Mouse (Mus musculus) embryonic facial prominence, embryonic 14.5 days (tissue): ENCODE results near the gene Rhbdd2. TPM values are rescaled to one million over a fixed set of nuclear protein-coding genes. Genes with fewer than 3 reads are reported as not detected.
"Not testable (repeated sequence)": the region's sequence is repeated elsewhere in the genome, so short reads cannot be mapped to it uniquely, and the experiment has no call there.

Source experiments
- ATAC-seq: fragments of 200-750 bp; cut with Nextera tagmentation; 2 replicates; pipeline ENCODE4 v1.8.0; 2017; ENCODE audit warnings: low read depth, moderate number of reproducible peaks, moderate TSS enrichment
- DNase-seq: peaks from one replicate; pipeline ENCODE4 v3.0.0-alpha.2; 2015; ENCODE audit warnings: low spot score
- H3K27ac ChIP-seq: fragments of 300-500 bp; sonication (generic); replicated peaks from 2 replicates; pipeline ENCODE4 v1.5.1; 2014; ENCODE audit warnings: low read depth, mild to moderate bottlenecking, low read length, moderate library complexity
- H3K27me3 ChIP-seq: fragments of 300-500 bp; sonication (generic); replicated peaks from 2 replicates; pipeline ENCODE4 v1.6.1; 2014; ENCODE audit warnings: low read length; ENCODE audit not compliant: control insufficient read depth, insufficient read depth
- H3K36me3 ChIP-seq: fragments of 300-500 bp; sonication (generic); 2 replicates; pipeline ENCODE4 v1.6.1; 2014; ENCODE audit warnings: low read length, mixed read lengths; ENCODE audit not compliant: control insufficient read depth, insufficient read depth
- H3K4me1 ChIP-seq: fragments of 300-500 bp; sonication (generic); 2 replicates; pipeline ENCODE4 v1.6.1; 2014; ENCODE audit warnings: antibody characterized with exemption, low read length; ENCODE audit not compliant: control insufficient read depth, insufficient read depth
- H3K4me2 ChIP-seq: fragments of 300-500 bp; sonication (generic); 2 replicates; pipeline ENCODE4 v1.6.1; 2014; ENCODE audit warnings: low read depth, mild to moderate bottlenecking, low read length, moderate library complexity, mixed read lengths
- H3K4me3 ChIP-seq: fragments of 300-500 bp; sonication (generic); 2 replicates; pipeline ENCODE4 v1.5.1; 2014; ENCODE audit warnings: low read depth, mild to moderate bottlenecking, low read length
- H3K9ac ChIP-seq: fragments of 300-500 bp; sonication (generic); 2 replicates; pipeline ENCODE4 v1.6.1; 2014; ENCODE audit warnings: low read depth, mild to moderate bottlenecking, low read length, moderate library complexity, mixed read lengths
- H3K9me3 ChIP-seq: fragments of 300-500 bp; sonication (generic); 2 replicates; pipeline ENCODE4 v1.6.1; 2016; ENCODE audit warnings: low read length; ENCODE audit not compliant: control insufficient read depth
- WGBS: fragments of 180-500 bp; shearing (Covaris S2); extraction: QIAGEN DNeasy Blood & Tissue Kit; methylation state at CpG from one replicate; pipeline ENCODE4 v1.1.7; 2014; 5-methylcytosine and 5-hydroxymethylcytosine counted together
- polyA plus RNA-seq: library from polyadenylated mRNA; unstranded; fragments of >200 nt; fragmentation: Nextera tagmentation; extraction: Ambion mirVana; gene quantifications from 2 replicates; pipeline ENCODE4 v1.2.1, GENCODE M21; 2014

Rhbdd2 gene
- polyA plus RNA-seq = 37.1 and 44.2 TPM in 2 replicates

GRCm38 (mm10) chr5:135632117-135632796, at the start of gene Rhbdd2:
Gene Rhbdd2, plus strand, starts transcription at chr5:135632618.
- peak within 1 kb of the TSS; percentile 69 for H3K4me3 ChIP-seq
- WGBS = 25% methylated on average over 14 of the region's 30 CpGs
- H3K9me3 ChIP-seq = no peaks in the 10 kb centered on the region
- DNase-seq (peak; percentile 99), ATAC-seq (peak; percentile 100)
- H3K4me2 ChIP-seq = peak within 1 kb of the TSS; percentile 63
- peak within 1 kb of the TSS; percentile 74 for H3K27ac ChIP-seq
- peak within 1 kb of the TSS; percentile 83 for H3K9ac ChIP-seq
- no peaks in the 10 kb centered on the region for H3K27me3 ChIP-seq
- H3K36me3 ChIP-seq = peaks cover 24% of the 10 kb centered on the region
- peaks cover 5% of the 10 kb centered on the region for H3K4me1 ChIP-seq

DNA sequence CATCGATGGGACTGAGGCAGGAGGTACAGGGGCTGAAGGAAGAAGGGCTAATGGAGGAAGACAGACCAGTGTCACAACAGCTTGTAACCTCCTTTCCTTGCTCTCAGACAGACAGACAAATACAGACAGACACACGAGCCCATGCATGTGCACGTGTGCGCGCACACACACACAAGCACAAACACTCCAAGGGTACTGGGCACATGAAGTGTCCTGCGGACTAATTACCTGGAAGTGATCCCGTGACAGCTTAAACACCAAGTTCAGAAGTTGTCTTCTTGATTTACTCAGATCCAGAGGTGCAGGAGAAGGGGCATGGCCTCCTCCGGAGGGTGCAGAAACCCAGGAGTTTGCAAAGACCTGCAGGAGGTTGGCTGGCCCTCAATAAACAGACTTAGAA, 46.7 kb upstream of the Rhbdd2 start:
- H3K4me1 ChIP-seq = no peaks in the 10 kb centered on the region
- ATAC-seq (no peak), DNase-seq (no peak)
- no peak overlapping the region for H3K4me3 ChIP-seq
- no peak overlapping the region for H3K4me2 ChIP-seq
- no peaks in the 10 kb centered on the region for H3K9me3 ChIP-seq
- H3K27ac ChIP-seq = no peak overlapping the region
- no peaks in the 10 kb centered on the region for H3K27me3 ChIP-seq
- H3K36me3 ChIP-seq = no peaks in the 10 kb centered on the region
- WGBS = 81% methylated on average over 8 of the region's 8 CpGs
- no peak overlapping the region for H3K9ac ChIP-seq

DNA sequence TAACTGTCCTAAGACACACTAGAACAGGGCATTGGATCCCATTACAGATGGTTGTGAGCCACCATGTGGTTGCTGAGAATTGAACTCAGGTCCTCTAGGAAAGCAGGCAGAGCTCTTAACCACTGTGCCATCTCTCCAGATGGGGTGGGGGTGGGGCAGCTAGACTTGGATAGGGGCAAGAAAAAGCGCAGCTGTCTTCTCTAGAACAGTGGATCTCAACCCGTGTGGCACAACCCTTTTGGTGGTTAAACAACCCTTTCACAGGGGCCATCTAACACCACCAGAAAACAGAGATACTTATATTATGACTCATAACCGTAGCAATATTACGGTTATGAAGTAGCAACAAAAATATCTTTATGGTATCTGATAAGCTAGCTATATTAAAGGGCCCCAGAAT, 44.7 kb upstream of the Rhbdd2 start:
- Histone ChIP-seq H3K9ac (no peak overlapping the region), H3K4me2 (no peak overlapping the region), H3K4me1 (no peaks in the 10 kb centered on the region), H3K4me3 (no peak overlapping the region), H3K36me3 (no peaks in the 10 kb centered on the region), H3K27me3 (no peaks in the 10 kb centered on the region), H3K9me3 (no peaks in the 10 kb centered on the region), H3K27ac (no peak overlapping the region)
- DNase-seq = no peak
- ATAC-seq = no peak
- WGBS = 85% methylated on average over 4 of the region's 4 CpGs

GRCm38 (mm10) chr5:135589996-135590784, 42.2 kb upstream of the Rhbdd2 start:
- ATAC-seq (no peak), DNase-seq (no peak)
- no peaks in the 10 kb centered on the region for H3K9me3 ChIP-seq
- no peaks in the 10 kb centered on the region for H3K36me3 ChIP-seq
- no peak overlapping the region for H3K4me2 ChIP-seq
- no peaks in the 10 kb centered on the region for H3K4me1 ChIP-seq
- H3K27me3 ChIP-seq = no peaks in the 10 kb centered on the region
- H3K27ac ChIP-seq = no peak overlapping the region
- WGBS = 81% methylated on average over 12 of the region's 12 CpGs
- H3K9ac ChIP-seq = no peak overlapping the region
- H3K4me3 ChIP-seq = no peak overlapping the region

GRCm38 (mm10) chr5:135604643-135605042, 27.8 kb upstream of the Rhbdd2 start:
- H3K36me3 ChIP-seq, H3K27ac ChIP-seq, H3K4me2 ChIP-seq, DNase-seq, H3K27me3 ChIP-seq, H3K4me1 ChIP-seq, ATAC-seq, H3K4me3 ChIP-seq, H3K9ac ChIP-seq: not testable (repeated sequence)
- WGBS = no CpG with 5 or more reads among the region's 1 CpGs
- peaks cover 13% of the 10 kb centered on the region for H3K9me3 ChIP-seq

DNA sequence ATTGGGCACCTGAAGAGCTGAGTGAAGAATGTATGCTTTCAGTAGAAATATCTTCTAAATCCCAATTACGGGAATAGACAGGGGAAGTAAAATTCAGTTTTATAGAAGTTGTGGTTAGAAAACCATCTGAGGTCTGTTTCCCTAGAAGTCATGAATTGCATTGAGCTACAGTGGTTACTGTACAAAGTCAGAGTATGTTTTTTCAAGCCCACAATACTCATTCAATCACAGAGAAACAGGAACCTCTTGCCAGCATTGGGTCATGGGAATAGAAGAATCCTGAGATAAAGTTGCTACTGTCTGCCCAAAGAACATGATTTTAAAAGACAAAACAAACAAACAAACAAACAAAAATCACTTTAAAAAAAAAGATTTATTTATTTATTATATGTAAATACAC, 25.7 kb upstream of the Rhbdd2 start:
- no CpG with 5 or more reads among the region's 1 CpGs for WGBS
- H3K4me2 ChIP-seq = not testable (repeated sequence)
- peaks cover 13% of the 10 kb centered on the region for H3K9me3 ChIP-seq

GRCm38 (mm10) chr5:135607581-135607980, 24.8 kb upstream of the Rhbdd2 start:
- H3K4me1 ChIP-seq = no peaks in the 10 kb centered on the region
- WGBS = 32% methylated on average over 1 of the region's 1 CpGs
- H3K27me3 ChIP-seq = no peaks in the 10 kb centered on the region
- H3K9me3 ChIP-seq = peaks cover 11% of the 10 kb centered on the region
- H3K4me2 ChIP-seq = no peak overlapping the region
- no peak overlapping the region for H3K4me3 ChIP-seq
- H3K36me3 ChIP-seq = no peaks in the 10 kb centered on the region
- no peak overlapping the region for H3K27ac ChIP-seq
- DNase-seq (no peak), ATAC-seq (no peak)
- no peak overlapping the region for H3K9ac ChIP-seq

More for the DNA sequence above, 25.7 kb upstream of the Rhbdd2 start:
- not testable (repeated sequence) for H3K36me3 ChIP-seq, H3K9ac ChIP-seq, DNase-seq, H3K27me3 ChIP-seq, H3K27ac ChIP-seq, H3K4me3 ChIP-seq, ATAC-seq, H3K4me1 ChIP-seq

- H3K27ac ChIP-seq = no peak overlapping the region
- ATAC-seq = no peak
- no peaks in the 10 kb centered on the region for H3K4me1 ChIP-seq
- no peaks in the 10 kb centered on the region for H3K36me3 ChIP-seq
- H3K4me2 ChIP-seq = no peak overlapping the region
- 70% methylated on average over 4 of the region's 4 CpGs for whole genome bisulfite sequencing
- 0 out of 2 replicates have a peak, but pooled peaks cover 5% of the 10 kb centered on the region for H3K9me3 ChIP-seq
- no peak overlapping the region for H3K4me3 ChIP-seq
- no peak for DNase-seq
- H3K9ac ChIP-seq = no peak overlapping the region
- no peaks in the 10 kb centered on the region for H3K27me3 ChIP-seq
Measured at GRCm38 (mm10) chr5:135609794-135610193, 22.6 kb upstream of the Rhbdd2 start.
